Mouse (Mus musculus) heart, embryonic 16.5 days (tissue): ENCODE measurements around the gene Kcnip1. TPM values are rescaled to one million over a fixed set of nuclear protein-coding genes. Genes with fewer than 3 reads are reported as not detected.

Experiments used
- ATAC-seq: fragments of 200-750 bp; cut with Nextera tagmentation; replicated peaks from 2 replicates; pipeline ENCODE4 v1.8.0; 2017; ENCODE audit warnings: moderate number of reproducible peaks; ENCODE audit not compliant: insufficient read depth, low FRiP score; ENCODE audit errors: extremely low read depth
- H3K27ac ChIP-seq: fragments of 300-500 bp; sonication (generic); 2 replicates; pipeline ENCODE4 v1.5.1; 2014; ENCODE audit warnings: mild to moderate bottlenecking, low read length, control low read depth, moderate library complexity
- H3K27me3 ChIP-seq: fragments of 300-500 bp; sonication (generic); 2 replicates; pipeline ENCODE4 v1.6.1; 2014; ENCODE audit warnings: low read length, mixed read lengths; ENCODE audit not compliant: control insufficient read depth, insufficient read depth
- H3K36me3 ChIP-seq: fragments of 300-500 bp; sonication (generic); 2 replicates; pipeline ENCODE4 v1.6.1; 2014; ENCODE audit not compliant: control insufficient read depth, insufficient read depth
- H3K4me1 ChIP-seq: fragments of 300-500 bp; sonication (generic); 2 replicates; pipeline ENCODE4 v1.6.1; 2014; ENCODE audit warnings: low read length, mixed read lengths; ENCODE audit not compliant: control insufficient read depth, insufficient read depth
- H3K4me2 ChIP-seq: fragments of 300-500 bp; sonication (generic); 2 replicates; pipeline ENCODE4 v1.6.1; 2014; ENCODE audit warnings: low read depth, mild to moderate bottlenecking, control low read depth, low read length
- H3K4me3 ChIP-seq: fragments of 300-500 bp; sonication (generic); 2 replicates; pipeline ENCODE4 v1.5.1; 2014; ENCODE audit warnings: mild to moderate bottlenecking, control low read depth, low read length
- H3K9ac ChIP-seq: fragments of 300-500 bp; sonication (generic); 2 replicates; pipeline ENCODE4 v1.6.1; 2014; ENCODE audit warnings: low read length, control low read depth
- H3K9me3 ChIP-seq: fragments of 300-500 bp; sonication (generic); replicated peaks from 2 replicates; pipeline ENCODE4 v1.6.1; 2016; ENCODE audit warnings: low read length; ENCODE audit not compliant: control insufficient read depth
- WGBS: fragments of 180-500 bp; shearing (Covaris S2); extraction: QIAGEN DNeasy Blood & Tissue Kit; methylation state at CpG from one replicate; pipeline ENCODE4 v1.1.7; 2014; 5-methylcytosine and 5-hydroxymethylcytosine counted together
- polyA plus RNA-seq: library from polyadenylated mRNA; unstranded; fragments of >200 nt; fragmentation: Nextera tagmentation; extraction: Ambion mirVana; gene quantifications from 2 replicates; pipeline ENCODE4 v1.2.1, GENCODE M21; 2015

Kcnip1 gene
- polyA plus RNA-seq: 0.10 and 0.20 TPM in 2 replicates

- Histone ChIP-seq H3K4me2 (0 out of 2 replicates have a peak within 1 kb of the TSS, but pooled peaks have one; percentile 3), H3K9me3 (no peaks in the 10 kb centered on the region), H3K27me3 (peaks cover 14% of the 10 kb centered on the region), H3K36me3 (no peaks in the 10 kb centered on the region), H3K27ac (no peak within 1 kb of the TSS), H3K4me3 (no peak within 1 kb of the TSS), H3K4me1 (no peaks in the 10 kb centered on the region), H3K9ac (no peak within 1 kb of the TSS)
- ATAC-seq: no peak
- 21% methylated on average over 12 of the region's 12 CpGs for WGBS
Observed at GRCm38 (mm10) chr11:33992938-33993337, at the start of gene Kcnip1. Gene Kcnip1, minus strand, starts transcription at chr11:33993152.

GRCm38 (mm10) chr11:34040061-34040460, 47.1 kb upstream of the Kcnip1 start:
- H3K9me3 ChIP-seq: no peaks in the 10 kb centered on the region
- H3K4me1 ChIP-seq: no peaks in the 10 kb centered on the region
- 72% methylated on average over 5 of the region's 5 CpGs for WGBS
- ATAC-seq: no peak
- H3K9ac ChIP-seq: no peak overlapping the region
- no peaks in the 10 kb centered on the region for H3K36me3 ChIP-seq
- no peaks in the 10 kb centered on the region for H3K27me3 ChIP-seq
- H3K27ac ChIP-seq: no peak overlapping the region
- no peak overlapping the region for H3K4me2 ChIP-seq
- H3K4me3 ChIP-seq: no peak overlapping the region

GRCm38 (mm10) chr11:34035909-34036658, 43.1 kb upstream of the Kcnip1 start:
- Histone ChIP-seq H3K4me3 (no peak overlapping the region), H3K4me1 (no peaks in the 10 kb centered on the region), H3K4me2 (no peak overlapping the region), H3K27me3 (no peaks in the 10 kb centered on the region), H3K9me3 (no peaks in the 10 kb centered on the region), H3K36me3 (no peaks in the 10 kb centered on the region), H3K9ac (no peak overlapping the region), H3K27ac (no peak overlapping the region)
- no peak for ATAC-seq
- 72% methylated on average over 5 of the region's 5 CpGs for WGBS

GRCm38 (mm10) chr11:34034794-34035193, 41.8 kb upstream of the Kcnip1 start:
- Histone ChIP-seq H3K27me3 (no peaks in the 10 kb centered on the region), H3K9me3 (no peaks in the 10 kb centered on the region), H3K9ac (no peak overlapping the region), H3K27ac (no peak overlapping the region), H3K4me3 (no peak overlapping the region), H3K4me1 (no peaks in the 10 kb centered on the region), H3K36me3 (no peaks in the 10 kb centered on the region), H3K4me2 (no peak overlapping the region)
- no peak for ATAC-seq
- 63% methylated on average over 2 of the region's 2 CpGs for WGBS

GRCm38 (mm10) chr11:34034008-34034505, 41.1 kb upstream of the Kcnip1 start:
- Histone ChIP-seq H3K36me3 (no peaks in the 10 kb centered on the region), H3K27ac (no peak overlapping the region), H3K9ac (no peak overlapping the region), H3K9me3 (no peaks in the 10 kb centered on the region), H3K4me2 (no peak overlapping the region), H3K4me3 (no peak overlapping the region), H3K27me3 (no peaks in the 10 kb centered on the region), H3K4me1 (no peaks in the 10 kb centered on the region)
- WGBS: 80% methylated on average over 5 of the region's 5 CpGs
- no peak for ATAC-seq

- Histone ChIP-seq H3K4me1 (no peaks in the 10 kb centered on the region), H3K4me2 (peak overlapping the region; percentile 19; the same call in 1 of the 2 replicates), H3K27me3 (no peaks in the 10 kb centered on the region), H3K9ac (no peak overlapping the region), H3K27ac (no peak overlapping the region), H3K9me3 (no peaks in the 10 kb centered on the region), H3K36me3 (no peaks in the 10 kb centered on the region), H3K4me3 (no peak overlapping the region)
- 43% methylated on average over 8 of the region's 8 CpGs for WGBS
- peak; percentile 14; the same call in 1 of the 2 replicates for ATAC-seq
Observed at GRCm38 (mm10) chr11:34031015-34031805, 38.3 kb upstream of the Kcnip1 start.

GRCm38 (mm10) chr11:34029658-34030057, 36.7 kb upstream of the Kcnip1 start:
- H3K4me2 ChIP-seq: no peak overlapping the region
- H3K4me1 ChIP-seq: no peaks in the 10 kb centered on the region
- H3K36me3 ChIP-seq: no peaks in the 10 kb centered on the region
- no peaks in the 10 kb centered on the region for H3K27me3 ChIP-seq
- no peak overlapping the region for H3K27ac ChIP-seq
- H3K9me3 ChIP-seq: no peaks in the 10 kb centered on the region
- no peak for ATAC-seq
- no peak overlapping the region for H3K9ac ChIP-seq
- WGBS: 75% methylated on average over 5 of the region's 5 CpGs
- no peak overlapping the region for H3K4me3 ChIP-seq

- Histone ChIP-seq H3K4me2 (no peak overlapping the region), H3K36me3 (no peaks in the 10 kb centered on the region), H3K4me1 (no peaks in the 10 kb centered on the region), H3K9ac (no peak overlapping the region), H3K4me3 (no peak overlapping the region), H3K27me3 (no peaks in the 10 kb centered on the region), H3K9me3 (no peaks in the 10 kb centered on the region), H3K27ac (no peak overlapping the region)
- ATAC-seq: no peak
- 70% methylated on average over 1 of the region's 1 CpGs for WGBS
Observed at GRCm38 (mm10) chr11:34025091-34025490, 32.1 kb upstream of the Kcnip1 start.
